Mouse (Mus musculus): ENCODE data around the gene Rassf3.

Rassf3 gene

GRCm38 (mm10) chr10:121489941-121490340, 13.8 kb upstream of the Rassf3 start:
- DNase-seq (ENCODE audit: low spot score in 2 of 2): no peak

GRCm38 (mm10) chr10:121488623-121489299, 12.6 kb upstream of the Rassf3 start:
- DNase-seq (ENCODE audit: low spot score in 2 of 2): no peak

- no peak for DNase-seq (ENCODE audit: low spot score in 2 of 2)
Observed at GRCm38 (mm10) chr10:121487716-121488115, 11.6 kb upstream of the Rassf3 start.

- DNase-seq (ENCODE audit: low spot score in 2 of 2): no peak
Observed at GRCm38 (mm10) chr10:121486350-121486749, 10.2 kb upstream of the Rassf3 start.

- DNase-seq (ENCODE audit: low spot score in 2 of 2): no peak
Observed at GRCm38 (mm10) chr10:121483364-121483763, 7.2 kb upstream of the Rassf3 start.

GRCm38 (mm10) chr10:121481141-121481540, 5.0 kb upstream of the Rassf3 start:
- DNase-seq (ENCODE audit: low spot score in 2 of 2): no peak

- DNase-seq (ENCODE audit: low spot score in 2 of 2): no peak
Observed at GRCm38 (mm10) chr10:121479987-121480386, 3.8 kb upstream of the Rassf3 start.

GRCm38 (mm10) chr10:121477433-121477832, 1.3 kb upstream of the Rassf3 start:
- no peak for DNase-seq (ENCODE audit: low spot score in 2 of 2)

- DNase-seq (ENCODE audit: low spot score in 2 of 2): no peak
Observed at GRCm38 (mm10) chr10:121476968-121477337, 806 bp upstream of the Rassf3 start.

GRCm38 (mm10) chr10:121475672-121476146, 438 bp downstream of the Rassf3 start:
- DNase-seq (ENCODE audit: low spot score in 2 of 2): no peak

- no peak for DNase-seq (ENCODE audit: low spot score in 2 of 2)
Observed at GRCm38 (mm10) chr10:121475101-121475671, 961 bp downstream of the Rassf3 start.

GRCm38 (mm10) chr10:121474288-121474687, 1.9 kb downstream of the Rassf3 start:
- DNase-seq (ENCODE audit: low spot score in 2 of 2): no peak

GRCm38 (mm10) chr10:121473723-121474215, 2.4 kb downstream of the Rassf3 start:
- DNase-seq (ENCODE audit: low spot score in 2 of 2): no peak

- DNase-seq (ENCODE audit: low spot score in 2 of 2): no peak
Observed at GRCm38 (mm10) chr10:121472593-121473217, 3.4 kb downstream of the Rassf3 start.

GRCm38 (mm10) chr10:121471570-121472197, 4.5 kb downstream of the Rassf3 start:
- DNase-seq (ENCODE audit: low spot score in 2 of 2): no peak

GRCm38 (mm10) chr10:121469625-121470024, 6.5 kb downstream of the Rassf3 start:
- DNase-seq (ENCODE audit: low spot score in 2 of 2): no peak

- DNase-seq (ENCODE audit: low spot score in 2 of 2): no peak
Observed at GRCm38 (mm10) chr10:121468985-121469384, 7.2 kb downstream of the Rassf3 start.

- no peak for DNase-seq (ENCODE audit: low spot score in 2 of 2)
Observed at GRCm38 (mm10) chr10:121468261-121468660, 7.9 kb downstream of the Rassf3 start.

GRCm38 (mm10) chr10:121467792-121468191, 8.4 kb downstream of the Rassf3 start:
- no peak for DNase-seq (ENCODE audit: low spot score in 2 of 2)

GRCm38 (mm10) chr10:121467016-121467415, 9.1 kb downstream of the Rassf3 start:
- no peak for DNase-seq (ENCODE audit: low spot score in 2 of 2)

- DNase-seq (ENCODE audit: low spot score in 2 of 2): no peak
Observed at GRCm38 (mm10) chr10:121465033-121465432, 11.1 kb downstream of the Rassf3 start.

GRCm38 (mm10) chr10:121462162-121462881, 13.8 kb downstream of the Rassf3 start:
- no peak for DNase-seq (ENCODE audit: low spot score in 2 of 2)

All from frontal cortex, postnatal 25 days (tissue).